Mouse (Mus musculus): ENCODE data around the gene Pi4kb. TPM values are rescaled to one million over a fixed set of nuclear protein-coding genes. Genes with fewer than 3 reads are reported as not detected.
"Not testable (repeated sequence)": the region's sequence is repeated elsewhere in the genome, so short reads cannot be mapped to it uniquely, and the experiment has no call there.

The Pi4kb gene
- polyA plus RNA-seq, 1 experiment from 2014 or later, result 22.1 TPM

DNA sequence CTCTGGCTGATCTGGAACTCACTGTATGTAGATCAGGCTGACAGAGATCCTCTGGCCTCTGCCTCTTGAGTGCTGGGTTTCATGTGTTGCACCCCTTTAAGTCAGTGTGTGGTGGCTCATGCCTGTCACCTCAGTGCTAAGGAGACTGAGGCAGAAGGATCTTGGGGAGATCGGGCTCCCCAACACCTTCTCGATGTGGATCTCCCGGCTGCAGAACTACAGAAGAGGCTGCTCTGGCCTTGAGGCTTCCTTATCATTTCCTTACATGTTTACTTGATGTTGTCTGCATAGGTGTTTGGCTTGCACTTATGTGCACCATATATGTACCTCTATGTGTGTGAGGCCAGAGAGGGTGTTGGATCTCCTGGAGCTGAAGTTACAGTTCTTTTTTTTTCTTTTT, 40.0 kb upstream of the Pi4kb start:
- not testable (repeated sequence) for H3K27ac ChIP-seq (ENCODE audit: low read depth, low read length); ATAC-seq; H3K36me3 ChIP-seq (ENCODE audit: control insufficient read depth, insufficient read depth, low read length); H3K4me3 ChIP-seq (ENCODE audit: low read length); H3K4me1 ChIP-seq (ENCODE audit: control insufficient read depth, insufficient read depth, low read depth, low read length); H3K4me2 ChIP-seq (ENCODE audit: low read length); H3K9ac ChIP-seq (ENCODE audit: low read depth, low read length); H3K9me3 ChIP-seq (ENCODE audit: control insufficient read depth, low read length); H3K27me3 ChIP-seq (replicated peaks; ENCODE audit: control insufficient read depth, insufficient read depth, low read length)
- 96% methylated on average over 3 of the region's 3 CpGs for WGBS

DNA sequence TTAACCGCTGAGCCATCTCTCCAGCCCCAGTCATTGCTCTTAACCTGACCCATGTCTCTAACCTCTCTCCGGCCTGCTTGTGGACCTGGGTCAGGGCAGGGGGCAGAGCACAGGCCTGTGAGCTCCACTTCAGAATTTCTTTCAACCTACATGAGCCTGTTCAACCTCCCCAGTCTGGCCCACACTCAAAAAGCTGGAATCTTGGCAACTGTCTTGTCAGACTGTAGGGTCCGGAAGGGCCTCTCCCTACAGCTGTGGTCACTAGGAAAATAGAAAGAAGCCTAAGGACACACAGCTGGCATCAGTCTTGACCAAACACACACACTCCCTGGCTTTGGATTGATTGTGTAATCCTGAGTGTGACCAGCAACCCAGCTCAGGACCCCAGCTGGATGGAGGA, 39.2 kb upstream of the Pi4kb start:
- H3K4me2 ChIP-seq (ENCODE audit: low read length); H3K27me3 ChIP-seq (replicated peaks; ENCODE audit: control insufficient read depth, insufficient read depth, low read length); H3K4me1 ChIP-seq (ENCODE audit: control insufficient read depth, insufficient read depth, low read depth, low read length); ATAC-seq; H3K9me3 ChIP-seq (ENCODE audit: control insufficient read depth, low read length); H3K36me3 ChIP-seq (ENCODE audit: control insufficient read depth, insufficient read depth, low read length); H3K27ac ChIP-seq (ENCODE audit: low read depth, low read length); H3K4me3 ChIP-seq (ENCODE audit: low read length); H3K9ac ChIP-seq (ENCODE audit: low read depth, low read length): not testable (repeated sequence)
- 90% methylated on average over 3 of the region's 3 CpGs for WGBS

DNA sequence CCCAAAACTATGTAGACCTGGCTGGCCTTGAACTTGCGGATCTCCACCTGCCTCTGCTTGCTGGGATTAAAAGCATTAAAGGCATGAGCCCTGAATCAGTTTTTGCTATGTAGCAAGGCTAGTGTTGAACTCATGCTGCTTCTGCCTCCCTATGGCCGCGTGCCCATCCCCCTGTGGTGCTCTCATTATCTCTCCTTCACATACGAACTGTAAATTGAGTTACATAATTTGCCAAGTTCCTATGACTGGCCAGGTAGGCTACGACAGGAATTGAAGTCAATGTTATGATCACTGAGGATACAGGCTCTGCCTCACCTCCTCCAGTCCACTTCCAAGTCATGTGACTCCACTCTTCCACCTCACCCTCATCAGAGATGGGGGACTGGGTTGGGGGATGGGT, 38.4 kb upstream of the Pi4kb start:
- H3K27ac ChIP-seq (ENCODE audit: low read depth, low read length); H3K4me3 ChIP-seq (ENCODE audit: low read length); H3K9me3 ChIP-seq (ENCODE audit: control insufficient read depth, low read length); H3K4me2 ChIP-seq (ENCODE audit: low read length); H3K4me1 ChIP-seq (ENCODE audit: control insufficient read depth, insufficient read depth, low read depth, low read length); H3K27me3 ChIP-seq (replicated peaks; ENCODE audit: control insufficient read depth, insufficient read depth, low read length); ATAC-seq; H3K9ac ChIP-seq (ENCODE audit: low read depth, low read length); H3K36me3 ChIP-seq (ENCODE audit: control insufficient read depth, insufficient read depth, low read length): not testable (repeated sequence)
- 84% methylated on average over 4 of the region's 5 CpGs for WGBS

DNA sequence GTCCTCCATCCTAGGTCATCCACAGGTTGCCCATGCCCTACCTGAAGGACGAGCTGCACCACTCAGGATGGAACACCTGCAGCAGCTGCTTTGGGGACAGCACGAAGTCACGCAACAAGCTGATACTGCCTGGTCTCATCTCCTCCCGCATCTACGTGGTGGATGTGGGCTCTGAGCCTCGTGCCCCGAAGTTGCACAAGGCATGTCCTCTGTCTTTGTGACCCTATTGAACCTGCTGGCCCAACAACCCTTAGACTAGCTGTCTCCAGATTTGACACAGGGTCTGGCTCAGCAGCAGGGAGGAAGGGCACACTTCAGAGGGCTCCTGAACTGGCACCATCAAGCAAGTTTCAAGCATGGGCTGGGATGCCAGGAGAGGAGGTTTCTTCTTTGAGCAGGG, 37.3 kb upstream of the Pi4kb start:
- H3K9me3 ChIP-seq (ENCODE audit: control insufficient read depth, low read length); ATAC-seq; H3K36me3 ChIP-seq (ENCODE audit: control insufficient read depth, insufficient read depth, low read length); H3K4me2 ChIP-seq (ENCODE audit: low read length); H3K4me3 ChIP-seq (ENCODE audit: low read length); H3K27me3 ChIP-seq (replicated peaks; ENCODE audit: control insufficient read depth, insufficient read depth, low read length); H3K9ac ChIP-seq (ENCODE audit: low read depth, low read length); H3K4me1 ChIP-seq (ENCODE audit: control insufficient read depth, insufficient read depth, low read depth, low read length); H3K27ac ChIP-seq (ENCODE audit: low read depth, low read length): not testable (repeated sequence)
- WGBS, result 97% methylated on average over 6 of the region's 7 CpGs

DNA sequence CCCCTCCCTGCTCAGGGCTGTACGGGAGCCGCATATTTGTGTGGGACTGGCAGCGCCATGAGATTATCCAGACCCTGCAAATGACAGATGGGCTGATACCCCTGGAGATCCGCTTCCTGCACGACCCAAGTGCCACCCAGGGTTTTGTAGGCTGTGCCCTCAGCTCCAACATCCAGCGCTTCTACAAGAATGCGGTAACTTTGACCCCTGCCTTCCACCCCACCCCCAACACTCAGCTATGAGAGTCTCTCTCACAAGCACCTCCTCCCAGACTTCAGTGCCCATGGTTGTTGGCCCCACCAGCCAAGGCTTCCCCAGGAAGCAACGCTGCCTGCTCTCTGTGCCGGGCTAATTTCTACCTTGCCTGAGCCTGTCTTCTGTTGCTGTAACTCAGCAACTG, 34.5 kb upstream of the Pi4kb start:
- ATAC-seq; H3K9me3 ChIP-seq (ENCODE audit: control insufficient read depth, low read length); H3K4me1 ChIP-seq (ENCODE audit: control insufficient read depth, insufficient read depth, low read depth, low read length); H3K36me3 ChIP-seq (ENCODE audit: control insufficient read depth, insufficient read depth, low read length); H3K9ac ChIP-seq (ENCODE audit: low read depth, low read length); H3K27ac ChIP-seq (ENCODE audit: low read depth, low read length); H3K27me3 ChIP-seq (replicated peaks; ENCODE audit: control insufficient read depth, insufficient read depth, low read length); H3K4me2 ChIP-seq (ENCODE audit: low read length); H3K4me3 ChIP-seq (ENCODE audit: low read length): not testable (repeated sequence)
- WGBS, result 77% methylated on average over 9 of the region's 9 CpGs

DNA sequence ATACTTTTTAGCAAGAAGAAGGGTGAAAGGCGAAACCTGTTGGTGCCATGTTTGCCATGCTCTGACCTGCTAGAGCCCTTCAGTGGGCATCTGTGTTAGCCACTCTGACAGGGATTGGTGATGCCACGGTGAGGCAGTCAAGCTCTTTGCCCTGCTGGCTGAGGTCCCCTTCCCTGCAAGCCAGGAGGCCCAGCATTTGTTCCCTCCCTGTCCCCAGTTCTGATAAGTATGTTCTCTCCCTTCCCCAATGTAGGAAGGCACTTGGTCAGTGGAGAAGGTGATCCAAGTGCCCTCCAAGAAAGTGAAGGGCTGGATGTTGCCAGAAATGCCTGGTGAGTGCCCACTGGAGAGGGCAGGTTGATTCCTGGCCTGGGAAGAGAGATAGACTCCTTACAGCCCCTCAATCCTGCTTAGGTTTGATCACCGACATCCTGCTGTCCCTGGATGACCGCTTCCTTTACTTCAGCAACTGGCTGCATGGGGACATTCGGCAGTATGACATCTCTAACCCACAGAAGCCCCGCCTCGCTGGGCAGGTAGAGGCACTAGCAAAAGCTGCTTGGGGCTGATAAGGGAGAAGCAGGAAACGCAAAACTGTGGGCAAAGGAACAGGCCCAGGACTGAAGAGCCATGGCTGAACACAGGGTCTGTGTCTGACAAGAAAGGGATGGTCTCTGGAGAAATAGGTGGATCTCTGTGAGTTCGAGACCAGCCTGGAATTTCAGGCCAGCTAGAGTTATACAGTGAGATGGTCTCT, 32.1 kb upstream of the Pi4kb start:
- not testable (repeated sequence) for ATAC-seq; H3K9me3 ChIP-seq (ENCODE audit: control insufficient read depth, low read length); H3K4me3 ChIP-seq (ENCODE audit: low read length); H3K4me2 ChIP-seq (ENCODE audit: low read length); H3K36me3 ChIP-seq (ENCODE audit: control insufficient read depth, insufficient read depth, low read length); H3K9ac ChIP-seq (ENCODE audit: low read depth, low read length); H3K4me1 ChIP-seq (ENCODE audit: control insufficient read depth, insufficient read depth, low read depth, low read length); H3K27me3 ChIP-seq (replicated peaks; ENCODE audit: control insufficient read depth, insufficient read depth, low read length); H3K27ac ChIP-seq (ENCODE audit: low read depth, low read length)
- WGBS, result 88% methylated on average over 7 of the region's 9 CpGs

DNA sequence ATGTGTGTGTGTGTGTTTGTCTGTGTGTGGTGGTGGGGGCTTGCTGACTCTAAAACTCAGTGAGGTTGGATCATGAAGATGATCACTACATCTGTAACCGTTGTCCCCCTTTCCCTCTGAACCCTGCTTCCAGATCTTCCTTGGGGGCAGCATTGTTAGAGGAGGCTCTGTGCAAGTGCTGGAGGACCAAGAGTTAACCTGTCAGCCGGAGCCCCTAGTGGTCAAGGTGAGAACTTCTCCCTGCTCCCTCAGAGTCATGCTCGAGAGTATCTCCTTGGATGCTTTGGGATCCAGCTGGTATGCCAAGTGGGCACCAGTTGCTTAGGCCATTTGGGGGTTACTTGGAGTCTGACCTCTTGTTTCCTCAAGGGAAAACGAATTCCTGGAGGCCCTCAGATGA, 30.8 kb upstream of the Pi4kb start:
- H3K9ac ChIP-seq (ENCODE audit: low read depth, low read length); H3K9me3 ChIP-seq (ENCODE audit: control insufficient read depth, low read length); H3K4me1 ChIP-seq (ENCODE audit: control insufficient read depth, insufficient read depth, low read depth, low read length); H3K27me3 ChIP-seq (replicated peaks; ENCODE audit: control insufficient read depth, insufficient read depth, low read length); H3K4me2 ChIP-seq (ENCODE audit: low read length); ATAC-seq; H3K4me3 ChIP-seq (ENCODE audit: low read length); H3K27ac ChIP-seq (ENCODE audit: low read depth, low read length); H3K36me3 ChIP-seq (ENCODE audit: control insufficient read depth, insufficient read depth, low read length): not testable (repeated sequence)
- 48% methylated on average over 3 of the region's 4 CpGs for WGBS

DNA sequence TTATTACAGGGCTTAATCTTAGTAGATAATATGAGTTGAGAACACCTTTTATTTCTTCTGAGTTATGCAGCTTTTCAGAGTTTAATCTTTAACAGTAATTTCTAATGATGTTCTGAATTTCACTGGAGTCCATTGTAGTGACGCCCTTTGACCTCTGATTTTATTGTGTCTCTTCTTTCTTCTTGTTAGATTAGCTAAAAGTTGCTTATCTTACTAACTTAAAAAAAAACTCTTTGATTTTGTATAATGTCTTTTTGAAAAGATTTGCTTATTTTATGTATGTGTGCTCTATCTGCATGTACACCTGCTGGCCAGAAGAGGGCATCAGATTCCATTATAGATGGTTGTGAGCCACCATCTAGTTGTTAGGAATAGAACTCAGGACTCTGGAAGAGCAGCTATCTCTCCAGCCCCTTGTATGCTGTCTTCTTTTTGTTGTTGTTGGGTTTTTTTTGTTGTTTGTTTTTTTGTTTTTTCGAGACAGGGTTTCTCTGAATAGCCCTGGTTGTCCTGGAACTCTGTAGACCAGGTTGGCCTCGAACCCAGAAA, 26.4 kb upstream of the Pi4kb start:
- H3K4me3 ChIP-seq (ENCODE audit: low read length), result no peak overlapping the region
- H3K36me3 ChIP-seq (ENCODE audit: control insufficient read depth, insufficient read depth, low read length), result no peaks in the 10 kb centered on the region
- no peaks in the 10 kb centered on the region for H3K9me3 ChIP-seq (ENCODE audit: control insufficient read depth, low read length)
- no peak overlapping the region for H3K27ac ChIP-seq (ENCODE audit: low read depth, low read length)
- no peaks in the 10 kb centered on the region for H3K4me1 ChIP-seq (ENCODE audit: control insufficient read depth, insufficient read depth, low read depth, low read length)
- H3K4me2 ChIP-seq (ENCODE audit: low read length), result no peak overlapping the region
- H3K27me3 ChIP-seq (replicated peaks; ENCODE audit: control insufficient read depth, insufficient read depth, low read length), result no peaks in the 10 kb centered on the region
- WGBS, result 72% methylated on average over 3 of the region's 3 CpGs
- no peak overlapping the region for H3K9ac ChIP-seq (ENCODE audit: low read depth, low read length)
- no peak for ATAC-seq

DNA sequence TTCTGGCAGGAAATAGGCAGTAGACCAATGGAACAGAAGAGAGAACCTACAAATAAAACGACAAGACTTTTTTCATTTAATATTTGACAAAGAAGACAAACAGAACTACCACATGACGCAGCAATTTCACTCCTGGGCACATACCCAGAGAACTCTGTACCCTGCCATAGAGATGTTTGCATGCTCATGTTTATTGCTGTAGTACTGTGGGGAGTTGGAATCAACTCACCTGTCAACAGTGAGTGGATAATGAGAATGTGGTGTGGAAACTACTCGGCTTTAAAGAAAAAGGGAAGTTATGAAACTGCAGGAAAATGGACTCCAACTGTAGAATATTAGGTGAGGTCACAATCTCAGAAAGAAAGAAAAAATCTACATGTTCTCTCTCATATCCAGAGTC, 24.9 kb upstream of the Pi4kb start:
- Histone ChIP-seq H3K27me3 (replicated peaks; ENCODE audit: control insufficient read depth, insufficient read depth, low read length) (no peaks in the 10 kb centered on the region), H3K9ac (ENCODE audit: low read depth, low read length) (no peak overlapping the region), H3K27ac (ENCODE audit: low read depth, low read length) (no peak overlapping the region), H3K4me2 (ENCODE audit: low read length) (no peak overlapping the region), H3K4me1 (ENCODE audit: control insufficient read depth, insufficient read depth, low read depth, low read length) (peaks cover under 1% of the 10 kb centered on the region; the same call in 1 of the 2 replicates), H3K4me3 (ENCODE audit: low read length) (no peak overlapping the region), H3K36me3 (ENCODE audit: control insufficient read depth, insufficient read depth, low read length) (no peaks in the 10 kb centered on the region), H3K9me3 (ENCODE audit: control insufficient read depth, low read length) (no peaks in the 10 kb centered on the region)
- 83% methylated on average over 3 of the region's 3 CpGs for WGBS
- no peak for ATAC-seq

All from hindbrain, embryonic 16.5 days (tissue).